Mouse (Mus musculus): ENCODE data around the gene Postn. TPM values are rescaled to one million over a fixed set of nuclear protein-coding genes. Genes with fewer than 3 reads are reported as not detected.

Gene Postn
- 94.7 and 122 TPM in 2 replicates for polyA plus RNA-seq (2012; rRNA removed; ENCODE audit: low replicate concordance)

GRCm38 (mm10) chr3:54360897-54361296 is at the start of gene Postn:
Gene Postn, plus strand, starts transcription at chr3:54361109.

Other genes with a start within 250 kb of the Postn start
- gene Trpc4, start 205.1 kb upstream of the Postn start, polyA plus RNA-seq (2012; rRNA removed; ENCODE audit: low replicate concordance), result 0.13 and 6.1 TPM in 2 replicates